In the genomic region with DNA sequence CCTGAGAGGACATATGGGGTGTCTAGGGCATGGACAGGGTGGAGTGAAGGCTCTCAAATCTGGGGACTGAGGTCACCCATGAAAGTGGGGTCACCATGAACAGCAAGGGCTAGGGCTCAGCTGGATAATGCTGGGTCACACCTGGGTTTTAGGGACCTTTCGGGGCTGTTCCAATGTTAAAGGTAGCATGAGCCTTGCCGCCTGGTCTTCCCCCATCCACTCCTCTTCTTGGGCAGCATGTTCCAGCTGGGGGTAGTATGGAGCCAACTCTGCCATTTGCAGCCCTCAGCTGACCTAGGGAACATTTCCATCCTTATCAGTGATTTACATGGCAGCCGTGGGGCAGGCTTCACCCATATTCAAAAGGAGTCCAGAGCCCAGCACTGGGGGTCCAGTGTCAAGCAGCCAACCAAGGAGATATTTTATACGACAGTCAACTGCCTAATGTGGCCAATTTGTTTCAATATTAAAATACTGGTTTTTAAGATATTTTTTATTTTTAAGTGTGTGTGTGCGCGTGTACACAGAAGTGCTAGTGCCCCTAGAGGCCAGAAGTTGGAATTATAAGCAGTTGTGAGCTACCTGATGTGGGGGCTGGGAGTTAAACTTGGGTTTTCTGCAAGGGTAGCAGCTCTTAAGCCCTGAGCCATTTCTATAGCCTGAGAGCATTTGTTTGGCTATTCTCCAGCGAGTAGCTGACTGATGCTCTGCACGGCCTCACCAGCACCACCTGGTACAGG, we compare ENCODE assay signal across 15 mouse cellular contexts. TPM values are rescaled to one million over a fixed set of nuclear protein-coding genes. Genes with fewer than 3 reads are reported as not detected.
A peak's percentile ranks its signal among the peaks of the same experiment; 100 is the strongest.
DNase-seq lines count a peak whose midpoint lies in the region; ATAC-seq and TF ChIP-seq lines count a peak whose summit lies in the region.
"Had no signal": no experiment of that assay in that cellular context is flagged by ENCODE, and none has a peak within 500 bp of the region (broad histone marks: within the 10 kb centered on the region; RNA-seq: fewer than 3 reads in every experiment).

No protein-coding gene starts in this region.

- no peaks in the 10 kb centered on the region for H3K36me3 ChIP-seq in embryonic facial prominence, embryonic 14.5 days (ENCODE audit: control insufficient read depth, insufficient read depth, low read length)
- H3K36me3 ChIP-seq: hindbrain, embryonic 13.5 days; limb, embryonic 13.5 days had no signal

- ATAC-seq in CD4-positive, CD25-positive, alpha-beta regulatory T cell, adult 4 months: no peak
- peak; percentile 39; the same call in 1 of the 2 replicates for ATAC-seq in embryonic facial prominence, embryonic 14.5 days (ENCODE audit: low read depth)
- ATAC-seq in megakaryocyte-erythroid progenitor cell, adult 5-6 weeks (replicated peaks; ENCODE audit: low FRiP score, low TSS enrichment, poor library complexity, severe bottlenecking): peak; percentile 6; the same call in 1 of the 2 replicates
- ATAC-seq: activated CD4-positive, CD25-positive, alpha-beta regulatory T cell, adult 4 months had no signal

- H3K4me1 ChIP-seq in embryonic facial prominence, embryonic 14.5 days (ENCODE audit: control insufficient read depth, insufficient read depth, low read length): no peaks in the 10 kb centered on the region

- peak; percentile 28 for DNase-seq in CD4-positive, CD25-positive, alpha-beta regulatory T cell, adult 2 months (ENCODE audit: low read depth, low spot score)
- DNase-seq in layer of hippocampus, adult 2 months (ENCODE audit: low spot score in 2 of 2): no peak
- DNase-seq in layer of hippocampus, adult 9-11 months: no peak
- peak; percentile 30 for DNase-seq in embryonic facial prominence, embryonic 14.5 days (ENCODE audit: low spot score)
- no peak for DNase-seq in left cerebral cortex, adult 9 months (ENCODE audit: low spot score in 2 of 2)
- no peak for DNase-seq in B cell, adult 2 months
- DNase-seq: cerebellum, adult 11 months; gastrocnemius, postnatal 25 days; thymus, postnatal 25 days had no signal

- H3K4me2 ChIP-seq in embryonic facial prominence, embryonic 14.5 days (ENCODE audit: low read depth, low read length): no peak overlapping the region
- H3K4me2 ChIP-seq: hindbrain, embryonic 13.5 days; limb, embryonic 13.5 days had no signal

- 66% methylated on average over 8 of the region's 8 CpGs for WGBS in embryonic facial prominence, embryonic 14.5 days

- no peak overlapping the region for H3K27ac ChIP-seq in layer of hippocampus, adult 2 months
- H3K27ac ChIP-seq in embryonic facial prominence, embryonic 14.5 days (replicated peaks; ENCODE audit: low read depth, low read length): no peak overlapping the region
- H3K27ac ChIP-seq: hindbrain, embryonic 13.5 days; limb, embryonic 13.5 days had no signal

- no peaks in the 10 kb centered on the region for H3K9me3 ChIP-seq in embryonic facial prominence, embryonic 14.5 days (ENCODE audit: control insufficient read depth, low read length)
- H3K9me3 ChIP-seq: hindbrain, embryonic 13.5 days; limb, embryonic 13.5 days had no signal

- no peak overlapping the region for H3K4me3 ChIP-seq in layer of hippocampus, adult 2 months
- H3K4me3 ChIP-seq in embryonic facial prominence, embryonic 14.5 days (ENCODE audit: low read depth, low read length): no peak overlapping the region
- H3K4me3 ChIP-seq: hindbrain, embryonic 13.5 days; limb, embryonic 13.5 days had no signal

- no peaks in the 10 kb centered on the region for H3K27me3 ChIP-seq in embryonic facial prominence, embryonic 14.5 days (replicated peaks; ENCODE audit: control insufficient read depth, insufficient read depth, low read length)
- H3K27me3 ChIP-seq: hindbrain, embryonic 13.5 days; limb, embryonic 13.5 days had no signal

- peak; percentile 65 for TF ChIP-seq CTCF in layer of hippocampus, adult 2 months (conservative IDR thresholded peaks at IDR 0.05)

- no peak overlapping the region for H3K9ac ChIP-seq in embryonic facial prominence, embryonic 14.5 days (ENCODE audit: low read depth, low read length)
- H3K9ac ChIP-seq: hindbrain, embryonic 13.5 days; limb, embryonic 13.5 days had no signal

RNA-seq across cellular contexts. Expression of a gene that starts 15.0 kb away (rescaled TPM):
- polyA plus RNA-seq in CD4-positive, CD25-positive, alpha-beta regulatory T cell, adult 4 months (2017; shearing (Covaris generic)): not detected
- total RNA-seq in layer of hippocampus, adult 2 months (2021): not detected
- 0.13 and 0.55 TPM in 2 replicates for polyA plus RNA-seq in embryonic facial prominence, embryonic 14.5 days (2014; fragmentation: Nextera tagmentation; extraction: Ambion mirVana)
- 331 and 332 TPM in 2 replicates for total RNA-seq in megakaryocyte-erythroid progenitor cell, adult 5-6 weeks (2014; fragmentation: Nextera tagmentation)
- total RNA-seq in megakaryocyte-erythroid progenitor cell, adult 5-6 weeks (2017): 91.3 and 113 TPM in 2 replicates
- total RNA-seq: gastrocnemius, postnatal 25 days had no signal
- polyA plus RNA-seq: neural tube, embryonic 14.5 days had no signal

RNA-seq across cellular contexts. Expression of a gene that starts 23.2 kb away (rescaled TPM):
- polyA plus RNA-seq in CD4-positive, CD25-positive, alpha-beta regulatory T cell, adult 4 months (2017; shearing (Covaris generic)): 10 to 100 TPM; 18.5 to 27.0 TPM
- 10 to 100 TPM; 18.2 to 20.7 TPM for total RNA-seq in layer of hippocampus, adult 2 months (2021)
- polyA plus RNA-seq in embryonic facial prominence, embryonic 14.5 days (2014; fragmentation: Nextera tagmentation; extraction: Ambion mirVana): 23.7 and 27.9 TPM in 2 replicates
- total RNA-seq in megakaryocyte-erythroid progenitor cell, adult 5-6 weeks (2014; fragmentation: Nextera tagmentation): 33.9 and 43.0 TPM in 2 replicates
- total RNA-seq in megakaryocyte-erythroid progenitor cell, adult 5-6 weeks (2017): 18.8 and 25.7 TPM in 2 replicates

RNA-seq across cellular contexts. Expression of a gene that starts 34.3 kb away (rescaled TPM):
- polyA plus RNA-seq in CD4-positive, CD25-positive, alpha-beta regulatory T cell, adult 4 months (2017; shearing (Covaris generic)): 10 to 100 TPM; 15.9 to 33.3 TPM
- total RNA-seq in layer of hippocampus, adult 2 months (2021): 10 to 100 TPM; 47.1 to 49.1 TPM
- 15.3 and 16.0 TPM in 2 replicates for polyA plus RNA-seq in embryonic facial prominence, embryonic 14.5 days (2014; fragmentation: Nextera tagmentation; extraction: Ambion mirVana)
- total RNA-seq in megakaryocyte-erythroid progenitor cell, adult 5-6 weeks (2014; fragmentation: Nextera tagmentation): 20.1 and 32.0 TPM in 2 replicates
- total RNA-seq in megakaryocyte-erythroid progenitor cell, adult 5-6 weeks (2017): 10.9 and 24.3 TPM in 2 replicates

RNA-seq across cellular contexts. Expression of a gene that starts 43.6 kb away (rescaled TPM):
- not detected for polyA plus RNA-seq in CD4-positive, CD25-positive, alpha-beta regulatory T cell, adult 4 months (2017; shearing (Covaris generic))
- total RNA-seq in layer of hippocampus, adult 2 months (2021): not detected
- not detected in 2 replicates for polyA plus RNA-seq in embryonic facial prominence, embryonic 14.5 days (2014; fragmentation: Nextera tagmentation; extraction: Ambion mirVana)
- not detected in 2 replicates for total RNA-seq in megakaryocyte-erythroid progenitor cell, adult 5-6 weeks (2014; fragmentation: Nextera tagmentation)
- not detected in 2 replicates for total RNA-seq in megakaryocyte-erythroid progenitor cell, adult 5-6 weeks (2017)
- total RNA-seq: gastrocnemius, postnatal 25 days had no signal
- polyA plus RNA-seq: activated CD4-positive, CD25-positive, alpha-beta regulatory T cell, adult 4 months; neural tube, embryonic 14.5 days had no signal

Comparison
In these comparisons a context has a peak if more than half of its experiments do, and no peak if none do; other contexts are left out.
1. DNase-seq: peak in CD4-positive, CD25-positive, alpha-beta regulatory T cell, adult 2 months (single experiment) and embryonic facial prominence, embryonic 14.5 days (single experiment); none in layer of hippocampus, adult 2 months (0 of 2), layer of hippocampus, adult 9-11 months (single experiment), left cerebral cortex, adult 9 months (0 of 2) and B cell, adult 2 months (0 of 2).
2. RNA of a gene that starts 15.0 kb away (total RNA-seq): 91.3 to 332 TPM in megakaryocyte-erythroid progenitor cell, adult 5-6 weeks; not detected in layer of hippocampus, adult 2 months; every median in the first group is over 10 times any median in the second.